In the genomic region with DNA sequence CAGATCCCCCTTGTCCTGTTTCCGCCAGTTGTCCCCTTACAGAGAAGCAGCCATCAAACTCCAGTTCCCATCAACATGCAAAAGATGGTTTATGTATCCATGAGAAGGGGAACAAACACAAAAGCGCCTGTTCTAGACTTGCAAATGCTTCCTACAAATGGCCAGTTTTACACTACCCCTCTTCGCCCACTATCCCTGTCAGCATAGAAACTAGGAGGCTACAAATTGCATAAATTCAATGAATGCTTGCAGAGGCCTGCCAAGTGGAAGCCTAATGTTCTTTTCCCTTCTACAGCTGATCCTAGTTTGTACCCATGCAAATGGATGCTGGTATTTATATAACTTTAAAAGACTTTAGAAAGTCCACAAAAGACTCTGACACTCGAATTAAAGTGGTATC, we compare ENCODE assay signal across 21 mouse cellular contexts.
"Had no signal": no experiment of that assay in that cellular context is flagged by ENCODE, and none has a peak within 500 bp of the region (broad histone marks: within the 10 kb centered on the region; RNA-seq: fewer than 3 reads in every experiment).

No protein-coding gene starts in this region.

- H3K9ac ChIP-seq: limb, embryonic 12.5 days; limb, embryonic 15.5 days; liver, embryonic 12.5 days; liver, embryonic 15.5 days; lung, embryonic 15.5 days; midbrain, embryonic 13.5 days; neural tube, embryonic 13.5 days had no signal

- H3K27me3 ChIP-seq: limb, embryonic 12.5 days; limb, embryonic 15.5 days; lung, embryonic 15.5 days; midbrain, embryonic 13.5 days; neural tube, embryonic 13.5 days had no signal

- H3K27ac ChIP-seq: limb, embryonic 12.5 days; limb, embryonic 15.5 days; liver, embryonic 12.5 days; liver, embryonic 15.5 days; lung, embryonic 15.5 days; midbrain, embryonic 10.5 days; midbrain, embryonic 13.5 days; neural tube, embryonic 13.5 days; stomach, postnatal 0 days had no signal

- H3K4me2 ChIP-seq: limb, embryonic 12.5 days; limb, embryonic 15.5 days; liver, embryonic 12.5 days; liver, embryonic 15.5 days; lung, embryonic 15.5 days; midbrain, embryonic 13.5 days; neural tube, embryonic 13.5 days had no signal

- H3K4me1 ChIP-seq: limb, embryonic 12.5 days; limb, embryonic 15.5 days; liver, embryonic 12.5 days; liver, embryonic 15.5 days; lung, embryonic 15.5 days; megakaryocyte, embryonic 14.5 days; midbrain, embryonic 10.5 days; midbrain, embryonic 13.5 days had no signal

- H3K9me3 ChIP-seq: limb, embryonic 12.5 days; limb, embryonic 15.5 days; liver, embryonic 12.5 days; liver, embryonic 15.5 days; lung, embryonic 15.5 days; midbrain, embryonic 10.5 days; neural tube, embryonic 13.5 days had no signal

- DNase-seq: kidney, postnatal 10 days; layer of hippocampus, postnatal 36 days; left cerebral cortex, postnatal 4 days; lung, adult 18-20 months; lung, postnatal 10 days; lung, postnatal 36 days; right cerebral cortex, postnatal 4 days; thymus, postnatal 25 days had no signal

- H3K4me3 ChIP-seq: limb, embryonic 12.5 days; limb, embryonic 15.5 days; liver, embryonic 12.5 days; liver, embryonic 15.5 days; lung, embryonic 15.5 days; megakaryocyte, embryonic 14.5 days; midbrain, embryonic 10.5 days; midbrain, embryonic 13.5 days; myocyte; neural tube, embryonic 13.5 days had no signal

- ATAC-seq: intestine, postnatal 0 days; liver, embryonic 12.5 days; midbrain, embryonic 13.5 days; midbrain, embryonic 16.5 days had no signal

- H3K36me3 ChIP-seq: limb, embryonic 12.5 days; limb, embryonic 15.5 days; liver, embryonic 12.5 days; liver, embryonic 15.5 days; lung, embryonic 15.5 days; midbrain, embryonic 10.5 days; midbrain, embryonic 13.5 days; neural tube, embryonic 13.5 days had no signal
